Mouse (Mus musculus) thymus, adult 2 months (tissue): ENCODE results near the gene Zfp14.
A peak's percentile ranks its signal among the peaks of the same experiment; 100 is the strongest.

ENCODE experiments used
- CTCF ChIP-seq: fragments of 200-500 bp; IDR thresholded peaks from 2 replicates; pipeline ENCODE4 v1.5.1; 2012; ENCODE audit warnings: mild to moderate bottlenecking, control low read depth, low read length, moderate library complexity, borderline replicate concordance; ENCODE audit not compliant: control insufficient read depth, poor library complexity, insufficient read depth; ENCODE audit errors: extremely low read depth
- POLR2A ChIP-seq: fragments of 200-500 bp; IDR thresholded peaks from 2 replicates; pipeline ENCODE4 v1.6.1; 2012; ENCODE audit warnings: mild to moderate bottlenecking, low read length, control low read depth, moderate library complexity; ENCODE audit not compliant: control insufficient read depth, poor library complexity, insufficient read depth; ENCODE audit errors: extremely low read depth

DNA sequence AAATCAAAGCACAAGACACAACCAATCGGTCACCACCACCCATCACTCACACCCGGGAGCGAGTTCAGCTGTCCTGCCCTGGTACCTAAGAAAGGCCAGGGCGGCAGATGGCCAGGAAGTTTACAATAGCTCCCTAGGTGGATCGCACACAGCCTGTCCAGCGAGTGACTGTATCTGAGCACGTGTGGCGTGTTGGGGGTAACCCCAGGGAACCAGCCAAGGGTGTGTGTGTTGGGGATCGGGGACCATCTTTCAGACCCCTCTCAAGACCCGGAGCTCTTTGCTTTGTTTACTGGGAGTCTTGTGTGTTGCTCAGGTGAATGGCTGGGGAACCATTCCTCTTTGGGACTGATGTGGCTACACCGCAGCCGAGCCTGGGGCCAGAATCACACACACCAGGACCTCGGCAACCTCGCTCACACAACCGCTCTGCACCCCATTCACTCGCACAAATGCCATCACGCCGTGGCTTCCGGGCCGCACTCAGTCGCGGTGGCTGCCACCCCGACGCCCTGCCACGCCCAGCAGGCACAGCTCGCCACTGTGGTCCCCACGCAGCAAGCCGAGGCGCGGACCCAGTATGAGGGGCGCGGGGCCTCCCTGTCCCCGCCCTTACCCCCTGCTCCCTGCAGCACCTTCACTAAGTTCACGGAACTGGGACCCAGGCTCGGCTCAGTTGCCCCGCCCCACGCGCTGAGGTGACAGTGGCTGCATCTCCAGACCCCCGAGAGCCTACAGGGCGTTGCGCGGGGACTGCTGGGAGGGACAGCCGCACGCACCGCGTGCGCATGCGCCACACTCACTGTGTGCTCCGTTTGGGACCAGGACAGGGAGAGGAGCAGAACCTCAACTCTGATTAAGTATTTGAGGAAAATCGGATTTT is 21.2 kb upstream of the Zfp14 start, which contains the start of gene Zfp82:
- 0 out of 2 replicates have a peak, but pooled peaks have one; percentile 22 for TF ChIP-seq CTCF
- TF ChIP-seq POLR2A, result peak; percentile 87
